Mouse (Mus musculus): Measurements from ENCODE around the gene Vmn2r104. TPM values are rescaled to one million over a fixed set of nuclear protein-coding genes. Genes with fewer than 3 reads are reported as not detected.

The Vmn2r104 gene
- not detected in 2 replicates for polyA plus RNA-seq (2014; fragmentation: Nextera tagmentation; extraction: Ambion mirVana)

- no peaks in the 10 kb centered on the region for H3K36me3 ChIP-seq (ENCODE audit: control insufficient read depth, insufficient read depth, low read length)
- 89% methylated on average over 1 of the region's 1 CpGs for WGBS
- H3K4me2 ChIP-seq (ENCODE audit: low read depth, low read length): no peak within 1 kb of the TSS
- no peak for ATAC-seq (ENCODE audit: low read depth)
- H3K27ac ChIP-seq (ENCODE audit: low read depth, low read length): no peak within 1 kb of the TSS
- no peaks in the 10 kb centered on the region for H3K27me3 ChIP-seq (ENCODE audit: control insufficient read depth, insufficient read depth, low read length)
- peaks cover 12% of the 10 kb centered on the region; the same call in 1 of the 2 replicates for H3K9me3 ChIP-seq (ENCODE audit: control insufficient read depth, low read length)
- no peak within 1 kb of the TSS for H3K9ac ChIP-seq (replicated peaks; ENCODE audit: low read depth, low read length)
- H3K4me3 ChIP-seq (ENCODE audit: low read depth, low read length): no peak within 1 kb of the TSS
- no peaks in the 10 kb centered on the region for H3K4me1 ChIP-seq (ENCODE audit: control insufficient read depth, insufficient read depth, low read length)
These were observed at the start of gene Vmn2r104 for GRCm38 (mm10) chr17:20048236-20048635. Vmn2r104 (minus strand) TSS chr17:20048336.

GRCm38 (mm10) chr17:20074090-20074489 lies 26.0 kb upstream of the Vmn2r104 start:
- H3K27ac ChIP-seq (ENCODE audit: low read depth, low read length): no peak overlapping the region
- no peaks in the 10 kb centered on the region for H3K27me3 ChIP-seq (ENCODE audit: control insufficient read depth, insufficient read depth, low read length)
- no peaks in the 10 kb centered on the region for H3K36me3 ChIP-seq (ENCODE audit: control insufficient read depth, insufficient read depth, low read length)
- no peaks in the 10 kb centered on the region for H3K4me1 ChIP-seq (ENCODE audit: control insufficient read depth, insufficient read depth, low read length)
- H3K9me3 ChIP-seq (ENCODE audit: control insufficient read depth, low read length): peaks cover 3% of the 10 kb centered on the region
- ATAC-seq (ENCODE audit: low read depth): no peak
- no peak overlapping the region for H3K4me2 ChIP-seq (ENCODE audit: low read depth, low read length)
- no peak overlapping the region for H3K9ac ChIP-seq (replicated peaks; ENCODE audit: low read depth, low read length)
- no peak overlapping the region for H3K4me3 ChIP-seq (ENCODE audit: low read depth, low read length)
- 83% methylated on average over 6 of the region's 6 CpGs for WGBS

- 96% methylated on average over 4 of the region's 4 CpGs for whole genome bisulfite sequencing
- no peaks in the 10 kb centered on the region for H3K36me3 ChIP-seq (ENCODE audit: control insufficient read depth, insufficient read depth, low read length)
- H3K27ac ChIP-seq (ENCODE audit: low read depth, low read length): no peak overlapping the region
- ATAC-seq (ENCODE audit: low read depth): no peak
- H3K4me1 ChIP-seq (ENCODE audit: control insufficient read depth, insufficient read depth, low read length): no peaks in the 10 kb centered on the region
- no peak overlapping the region for H3K9ac ChIP-seq (replicated peaks; ENCODE audit: low read depth, low read length)
- peaks cover 6% of the 10 kb centered on the region for H3K9me3 ChIP-seq (ENCODE audit: control insufficient read depth, low read length)
- H3K4me2 ChIP-seq (ENCODE audit: low read depth, low read length): no peak overlapping the region
- H3K27me3 ChIP-seq (ENCODE audit: control insufficient read depth, insufficient read depth, low read length): no peaks in the 10 kb centered on the region
- H3K4me3 ChIP-seq (ENCODE audit: low read depth, low read length): no peak overlapping the region
These were observed 23.7 kb upstream of the Vmn2r104 start for GRCm38 (mm10) chr17:20071656-20072396.

Other genes with a start within 250 kb of the Vmn2r104 start
- not detected in 2 replicates for gene Fpr-rs7, start 65.9 kb upstream of the Vmn2r104 start, polyA plus RNA-seq (2014; fragmentation: Nextera tagmentation; extraction: Ambion mirVana)
- not detected in 2 replicates for gene Fpr-rs6, start 134.8 kb upstream of the Vmn2r104 start, polyA plus RNA-seq (2014; fragmentation: Nextera tagmentation; extraction: Ambion mirVana)
- not detected in 2 replicates for gene Vmn2r105, start 186.7 kb upstream of the Vmn2r104 start, polyA plus RNA-seq (2014; fragmentation: Nextera tagmentation; extraction: Ambion mirVana)
- gene Vmn2r106, start 237.2 kb upstream of the Vmn2r104 start, polyA plus RNA-seq (2014; fragmentation: Nextera tagmentation; extraction: Ambion mirVana): not detected in 2 replicates